Mouse (Mus musculus): ENCODE measurements at regions not wholly inside any gene's neighbourhood (a gene's known extent, or its start where the extent isn't known, plus 50 kb on each side); places are given as distances from the start of the nearest gene placed in this dataset.
"Not testable (repeated sequence)": the region's sequence is repeated elsewhere in the genome, so short reads cannot be mapped to it uniquely, and the experiment has no call there.

GRCm38 (mm10) chr14:13055198-13055597, 229.4 kb upstream of the Synpr start:
- intact Hi-C loops (cut with DNase I), result no loop called here
- no peak for DNase-seq (ENCODE audit: low spot score in 2 of 2)

GRCm38 (mm10) chr14:13042536-13042935, 219.7 kb upstream of the Cadps start:
- DNase-seq (ENCODE audit: low spot score in 2 of 2); intact Hi-C loops (cut with DNase I): not testable (repeated sequence)

GRCm38 (mm10) chr14:13041741-13042140, 218.9 kb upstream of the Cadps start:
- no peak for DNase-seq (ENCODE audit: low spot score in 2 of 2)
- intact Hi-C loops (cut with DNase I), result no loop called here

- peak in 1 of 2 experiments; percentile 14 for DNase-seq (ENCODE audit: low spot score in 2 of 2)
- intact Hi-C loops (cut with DNase I), result no loop called here
Observed at GRCm38 (mm10) chr14:13040176-13040575, 217.3 kb upstream of the Cadps start.

GRCm38 (mm10) chr14:13037426-13037825, 214.5 kb upstream of the Cadps start:
- intact Hi-C loops (cut with DNase I), result loop anchor here (1.0 to 10.0 kb wide), 5 partner anchors 15 to 463 kb away; partner anchors contain the start of gene Cadps

GRCm38 (mm10) chr14:13029794-13030193, 206.9 kb upstream of the Cadps start:
- DNase-seq (ENCODE audit: low spot score in 2 of 2), result no peak
- intact Hi-C loops (cut with DNase I), result loop anchor here (10.0 kb wide), 1 partner anchor 455 kb away; no protein-coding TSS in a partner anchor

More at GRCm38 (mm10) chr14:13037426-13037825, 214.5 kb upstream of the Cadps start:
- peak; percentile 45 to 89 for DNase-seq (ENCODE audit: low spot score in 2 of 2)

GRCm38 (mm10) chr14:13022744-13023143, 199.9 kb upstream of the Cadps start:
- intact Hi-C loops (cut with DNase I), result loop anchor here (1.0 to 5.0 kb wide), 3 partner anchors 15 to 200 kb away; partner anchors contain the start of gene Cadps
- DNase-seq (ENCODE audit: low spot score in 2 of 2), result peak in 1 of 2 experiments; percentile 82

GRCm38 (mm10) chr14:13011099-13011498, 188.2 kb upstream of the Cadps start:
- intact Hi-C loops (cut with DNase I), result no loop called here
- no peak for DNase-seq (ENCODE audit: low spot score in 2 of 2)

- peak; percentile 70 to 98 for DNase-seq (ENCODE audit: low spot score in 2 of 2)
- intact Hi-C loops (cut with DNase I), result loop anchor here (1.0 to 2.0 kb wide), 3 partner anchors 21 to 178 kb away; partner anchors contain the start of gene Cadps
Observed at GRCm38 (mm10) chr14:13000997-13001699, 178.3 kb upstream of the Cadps start.

GRCm38 (mm10) chr14:12979416-12979815, 156.5 kb upstream of the Cadps start:
- intact Hi-C loops (cut with DNase I), result no loop called here

GRCm38 (mm10) chr14:12966441-12966840, 143.6 kb upstream of the Cadps start:
- DNase-seq (ENCODE audit: low spot score in 2 of 2), result no peak
- intact Hi-C loops (cut with DNase I), result no loop called here

More at GRCm38 (mm10) chr14:12979416-12979815, 156.5 kb upstream of the Cadps start:
- DNase-seq (ENCODE audit: low spot score in 2 of 2), result no peak

- intact Hi-C loops (cut with DNase I); DNase-seq (ENCODE audit: low spot score in 2 of 2): not testable (repeated sequence)
Observed at GRCm38 (mm10) chr14:12957896-12958295, 135.0 kb upstream of the Cadps start.

- intact Hi-C loops (cut with DNase I), result no loop called here
- no peak for DNase-seq (ENCODE audit: low spot score in 2 of 2)
Observed at GRCm38 (mm10) chr14:12950922-12951321, 128.0 kb upstream of the Cadps start.

- DNase-seq (ENCODE audit: low spot score in 2 of 2), result no peak
- intact Hi-C loops (cut with DNase I), result no loop called here
Observed at GRCm38 (mm10) chr14:12938638-12939293, 115.9 kb upstream of the Cadps start.

GRCm38 (mm10) chr14:12936343-12936742, 113.5 kb upstream of the Cadps start:
- intact Hi-C loops (cut with DNase I), result no loop called here
- no peak for DNase-seq (ENCODE audit: low spot score in 2 of 2)

GRCm38 (mm10) chr14:12931668-12932384, 108.9 kb upstream of the Cadps start:
- intact Hi-C loops (cut with DNase I), result loop anchor here (5.0 kb wide), 1 partner anchor 105 kb away; no protein-coding TSS in a partner anchor
- peak in 1 of 2 experiments; percentile 44 for DNase-seq (ENCODE audit: low spot score in 2 of 2)

GRCm38 (mm10) chr14:12923617-12924016, 100.7 kb upstream of the Cadps start:
- intact Hi-C loops (cut with DNase I), result no loop called here
- peak; percentile 4 to 82 for DNase-seq (ENCODE audit: low spot score in 2 of 2)

GRCm38 (mm10) chr14:12915431-12915830, 92.6 kb upstream of the Cadps start:
- intact Hi-C loops (cut with DNase I), result no loop called here
- DNase-seq (ENCODE audit: low spot score in 2 of 2), result no peak

GRCm38 (mm10) chr14:12913956-12914355, 91.1 kb upstream of the Cadps start:
- intact Hi-C loops (cut with DNase I), result no loop called here

GRCm38 (mm10) chr14:12913421-12913820, 90.5 kb upstream of the Cadps start:
- intact Hi-C loops (cut with DNase I), result no loop called here
- no peak for DNase-seq (ENCODE audit: low spot score in 2 of 2)

More at GRCm38 (mm10) chr14:12913956-12914355, 91.1 kb upstream of the Cadps start:
- no peak for DNase-seq (ENCODE audit: low spot score in 2 of 2)
